Mouse (Mus musculus) layer of hippocampus, adult 2 months (tissue): Measurements from ENCODE around the gene Vps35. TPM values are rescaled to one million over a fixed set of nuclear protein-coding genes. Genes with fewer than 3 reads are reported as not detected.
A peak's percentile ranks its signal among the peaks of the same experiment; 100 is the strongest.

ENCODE experiments used
- DNase-seq, 2 experiments: peaks; one replicate each; pipeline ENCODE4 v3.0.0; 2022; ENCODE audit warnings: low spot score in 2 of 2
- H3K27ac ChIP-seq: fragments of 200-600 bp; 2 replicates; pipeline ENCODE4 v1.8.1; 2022
- H3K4me3 ChIP-seq: fragments of 200-600 bp; 2 replicates; pipeline ENCODE4 v1.8.1; 2022; ENCODE audit warnings: mild to moderate bottlenecking
- CTCF ChIP-seq: fragments of 200-600 bp; conservative IDR thresholded peaks from 2 replicates; pipeline ENCODE4 v1.8.1; 2022; ENCODE audit warnings: antibody characterized with exemption, mild to moderate bottlenecking, moderate library complexity
- total RNA-seq, 2 experiments: library from RNA; stranded (reverse); gene quantifications; 2 replicates each; pipeline ENCODE4 v1.2.3; 2021

The Vps35 gene
- total RNA-seq, 2 experiments from 2014 or later = 127 TPM

DNA sequence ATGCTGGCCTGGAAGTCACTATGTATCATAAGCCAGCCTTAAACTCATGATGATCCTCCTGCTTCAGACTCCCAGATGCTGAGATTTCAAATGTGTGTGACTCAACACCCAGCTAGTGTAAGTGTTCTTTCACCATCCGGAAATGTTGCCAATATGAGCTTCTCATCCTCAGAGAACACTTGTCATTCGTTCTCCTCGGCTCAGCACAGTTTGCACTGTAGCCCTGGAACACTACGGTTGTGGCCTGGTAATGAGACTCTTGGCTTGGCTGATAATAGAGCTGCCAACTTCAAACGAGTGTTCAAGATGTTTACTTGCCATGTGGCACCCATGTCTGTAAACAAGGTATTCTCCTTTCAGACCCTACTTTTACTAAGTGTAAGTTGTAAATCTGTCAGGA is 3.9 kb upstream of the Vps35 start:
- Histone ChIP-seq H3K27ac (peak overlapping the region; percentile 51; the same call in 1 of the 2 replicates), H3K4me3 (no peak overlapping the region)
- TF ChIP-seq CTCF = no peak
- no peak for DNase-seq

DNA sequence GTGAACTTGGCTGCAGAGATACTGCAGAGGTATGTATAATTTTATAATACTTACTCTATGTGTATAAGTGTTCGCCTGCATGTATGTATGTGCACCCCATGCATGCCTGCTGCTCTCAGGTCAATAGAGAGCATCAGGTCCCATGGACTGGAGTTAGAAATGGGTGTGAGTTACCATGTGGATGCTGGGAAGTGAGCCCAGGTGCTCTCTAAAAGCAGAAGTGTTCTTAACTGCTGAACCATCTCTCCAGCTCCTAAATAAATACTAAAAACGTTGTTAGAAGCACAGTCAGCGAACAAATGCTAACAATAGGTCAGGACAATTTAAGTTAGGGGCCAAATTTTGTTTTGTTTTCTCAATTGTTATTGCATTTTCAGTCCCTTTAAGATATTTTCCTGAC is 3.3 kb upstream of the Vps35 start:
- peak overlapping the region; percentile 51; the same call in 1 of the 2 replicates for H3K27ac ChIP-seq
- DNase-seq = no peak
- TF ChIP-seq CTCF = no peak
- no peak overlapping the region for H3K4me3 ChIP-seq

DNA sequence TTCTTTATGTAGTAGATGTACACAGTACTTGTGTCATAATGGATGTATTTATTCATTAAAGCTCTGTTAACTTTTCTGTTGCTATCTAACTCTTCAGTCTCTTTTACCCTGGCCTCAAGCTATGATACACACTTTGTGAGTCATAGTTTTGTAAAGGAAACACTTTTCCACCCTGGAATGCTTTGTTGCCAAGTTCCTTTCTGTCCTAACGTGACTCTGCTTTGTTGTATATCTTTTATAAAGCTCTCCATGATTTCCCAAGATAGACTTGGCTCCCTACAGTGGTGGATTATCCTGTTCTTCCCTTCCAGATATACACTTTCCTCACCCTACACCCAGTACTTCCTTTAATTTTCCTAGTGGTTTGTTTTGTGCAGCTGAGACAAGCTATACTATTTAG is 2.3 kb upstream of the Vps35 start:
- DNase-seq = no peak

DNA sequence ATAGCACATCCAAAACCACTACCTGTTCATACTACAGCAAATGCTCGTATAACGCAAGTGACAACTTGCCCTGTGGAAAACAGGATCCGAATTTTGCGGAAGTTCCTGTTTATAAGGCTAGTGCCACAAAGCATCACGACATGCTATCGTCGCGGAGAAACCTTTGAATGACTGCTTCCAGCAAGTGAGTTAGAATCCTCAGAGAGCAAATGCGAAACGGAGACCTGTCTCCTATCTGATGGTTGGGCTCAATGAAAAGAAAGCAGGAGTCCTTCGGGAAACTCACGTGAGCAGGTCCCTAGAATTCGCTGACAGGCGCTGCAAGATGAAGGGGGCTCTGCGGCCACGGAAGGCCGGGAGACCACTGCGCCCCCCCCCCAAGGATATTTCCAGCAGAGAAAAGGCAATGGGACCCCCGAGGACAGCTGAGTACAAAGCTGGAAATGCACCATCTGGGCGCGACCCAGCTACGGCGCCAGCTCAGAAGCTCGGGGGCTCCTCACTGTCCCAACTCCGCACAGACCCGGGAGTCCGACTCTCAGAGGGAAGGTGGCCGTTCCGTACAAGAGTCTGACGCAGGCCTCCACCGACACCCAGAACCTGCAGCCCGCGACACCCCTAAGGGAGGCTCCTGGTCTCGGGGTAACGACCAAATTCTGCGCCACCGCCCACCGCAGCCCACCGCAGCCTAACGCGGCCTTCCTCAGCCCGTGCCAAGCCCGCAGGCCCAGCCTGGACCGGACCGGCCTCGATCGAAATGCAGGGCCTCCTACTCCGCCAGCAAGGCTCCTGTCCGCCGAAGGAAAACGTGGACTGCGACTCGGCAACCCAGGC is 785 bp downstream of the Vps35 start:
- Histone ChIP-seq H3K4me3 (peak overlapping the region; percentile 92), H3K27ac (peak overlapping the region; percentile 99)
- no peak for TF ChIP-seq CTCF
- DNase-seq = peak in 1 of 2 experiments; percentile 12

More for the DNA sequence above, 2.3 kb upstream of the Vps35 start:
- no peak overlapping the region for H3K4me3 ChIP-seq
- TF ChIP-seq CTCF = no peak
- no peak overlapping the region for H3K27ac ChIP-seq

DNA sequence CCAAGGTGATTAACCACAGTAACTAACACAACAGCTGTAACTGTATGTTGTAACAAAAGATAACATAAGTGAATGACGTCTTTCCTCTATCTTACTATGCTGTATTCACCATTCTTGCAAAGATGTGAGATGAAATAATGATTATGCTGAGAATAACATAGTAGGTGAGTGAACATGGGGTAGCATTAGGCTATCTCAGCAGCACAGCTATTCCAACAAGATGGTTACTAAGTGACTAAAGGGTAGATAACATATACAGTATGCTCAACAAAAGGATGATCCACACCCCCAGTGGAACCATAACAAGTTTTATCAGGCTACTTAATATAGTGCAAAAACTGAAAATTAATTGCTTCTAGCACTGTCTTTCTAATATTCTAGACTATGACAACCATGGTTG is 12.8 kb downstream of the Vps35 start:
- no peak overlapping the region for H3K27ac ChIP-seq

DNA sequence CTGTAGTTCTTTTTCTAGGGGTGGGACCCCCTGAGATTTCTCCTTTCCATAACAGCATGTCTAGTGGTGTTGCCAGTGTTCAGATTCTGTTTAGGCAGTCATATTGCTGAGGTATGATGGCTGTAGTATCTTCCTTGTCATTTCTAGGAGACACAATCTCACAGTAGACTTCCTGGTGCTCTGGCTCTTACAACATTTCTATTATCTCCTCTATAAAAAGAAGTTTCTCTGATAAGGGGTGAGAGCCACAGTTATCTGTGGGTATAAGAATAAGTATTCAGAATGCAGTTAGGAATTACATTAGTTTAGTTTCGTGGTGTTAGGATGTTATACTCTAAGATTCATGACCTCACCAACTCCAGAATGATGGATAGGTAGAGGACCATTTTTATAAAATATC is 72.3 kb downstream of the Vps35 start:
- no peak overlapping the region for H3K4me3 ChIP-seq
- TF ChIP-seq CTCF = no peak
- no peak overlapping the region for H3K27ac ChIP-seq
- DNase-seq = no peak

More for the DNA sequence above, 12.8 kb downstream of the Vps35 start:
- DNase-seq = no peak
- H3K4me3 ChIP-seq = no peak overlapping the region
- TF ChIP-seq CTCF = no peak

DNA sequence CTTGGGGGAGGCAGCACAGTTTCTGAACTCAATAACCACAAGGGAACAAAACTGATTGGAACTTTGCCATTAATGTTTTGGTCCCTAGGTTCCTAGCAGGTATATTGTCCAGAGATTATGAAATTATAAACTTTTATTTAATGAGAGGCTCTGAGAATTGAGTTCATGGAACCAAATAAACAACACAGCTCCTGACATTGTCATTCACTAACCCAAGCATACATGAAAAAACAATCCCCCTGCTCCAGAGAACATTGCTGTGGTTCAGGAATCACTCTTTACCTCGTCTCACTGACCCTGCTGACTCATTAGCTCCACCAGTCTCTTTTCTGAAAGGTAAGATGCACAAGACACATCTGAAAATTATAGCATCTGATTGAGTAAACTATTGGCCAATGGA is 73.9 kb downstream of the Vps35 start, which contains the start of gene Olfr371:
TSS of gene Olfr371 (plus strand) at position 301 of the 400 bp plus-strand sequence.
- H3K27ac ChIP-seq = no peak within 1 kb of the TSS
- H3K4me3 ChIP-seq = no peak within 1 kb of the TSS
- TF ChIP-seq CTCF = no peak
- no peak for DNase-seq

DNA sequence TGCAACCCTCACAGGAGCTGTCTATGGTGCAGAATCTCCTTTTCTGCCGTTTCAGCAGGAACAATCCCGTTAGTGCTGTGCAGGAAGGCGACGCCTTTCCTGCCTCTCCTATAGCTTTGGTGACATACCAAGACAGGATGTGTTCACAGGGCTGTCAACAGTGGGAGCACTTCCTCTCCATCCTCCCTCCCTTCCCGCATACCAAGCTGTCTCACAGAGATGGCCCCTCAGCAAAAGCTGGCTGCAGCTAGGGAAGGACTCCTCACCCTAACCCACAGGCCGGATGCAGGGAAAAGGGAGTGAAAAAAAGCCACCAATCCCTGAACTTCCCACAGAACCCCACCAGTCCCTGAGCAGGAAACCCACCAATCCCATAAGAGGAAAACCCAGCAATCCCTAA is 78.6 kb downstream of the Vps35 start:
- Histone ChIP-seq H3K4me3 (no peak overlapping the region), H3K27ac (no peak overlapping the region)
- no peak for TF ChIP-seq CTCF
- DNase-seq = no peak

DNA sequence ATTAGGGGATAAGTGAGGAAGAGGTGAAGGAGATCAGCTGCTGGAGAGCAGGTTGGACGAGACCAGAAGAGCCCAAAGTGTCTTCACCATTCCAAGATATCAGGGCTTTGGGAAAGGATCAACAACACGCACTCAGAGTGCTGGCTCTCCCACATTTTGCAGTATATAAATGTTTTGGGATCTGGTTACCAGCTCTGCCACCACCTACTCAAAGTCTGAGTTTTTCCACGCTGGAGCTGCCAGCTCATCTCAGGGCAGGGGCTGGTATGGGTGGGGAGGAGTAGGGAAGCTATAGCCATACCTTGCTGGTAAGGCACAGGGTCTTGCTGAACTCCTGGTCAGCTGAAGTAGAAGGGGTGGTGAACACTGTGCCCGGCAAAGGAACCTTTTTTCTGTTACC is 79.4 kb downstream of the Vps35 start:
- no peak for DNase-seq
- H3K27ac ChIP-seq = no peak overlapping the region
- no peak for TF ChIP-seq CTCF
- H3K4me3 ChIP-seq = no peak overlapping the region

Other genes starting within 250 kb of the Vps35 start
- 10 to 100 TPM; 22.6 to 23.5 TPM for gene Fbxw9, start 239.7 kb downstream of the Vps35 start, total RNA-seq
- not detected for gene Gm5741, start 231.8 kb downstream of the Vps35 start, total RNA-seq
- 10 to 100 TPM; 63.4 to 70.6 TPM for gene Dhps, start 228.0 kb downstream of the Vps35 start, total RNA-seq
- gene Wdr83os, start 219.1 kb downstream of the Vps35 start, total RNA-seq = 10 to 100 TPM; 60.8 to 66.3 TPM
- gene Wdr83, start 218.5 kb downstream of the Vps35 start, total RNA-seq = 10 to 100 TPM; 26.7 to 29.0 TPM
- 10 to 100 TPM; 32.9 to 37.5 TPM for gene Man2b1, start 216.5 kb downstream of the Vps35 start, total RNA-seq
- gene Zfp791, start 176.7 kb downstream of the Vps35 start, total RNA-seq = 1 to 10 TPM; 7.8 to 8.6 TPM
- not detected for gene Cks1brt, start 147.9 kb downstream of the Vps35 start, total RNA-seq
- gene Olfr371, start 73.8 kb downstream of the Vps35 start, total RNA-seq = not detected
- 10 to 100 TPM; 30.4 to 30.6 TPM for gene Orc6, start 170 bp downstream of the Vps35 start, total RNA-seq
- gene Mylk3, start 86.5 kb upstream of the Vps35 start, total RNA-seq = 1 to 10 TPM; 4.1 to 4.9 TPM
- gene 4921524J17Rik, start 133.0 kb upstream of the Vps35 start, total RNA-seq = 10 to 100 TPM; 16.5 to 17.7 TPM
- gene Gpt2, start 192.8 kb upstream of the Vps35 start, total RNA-seq = 10 to 100 TPM; 70.9 to 88.3 TPM